Mouse (Mus musculus): ENCODE measurements at regions not wholly inside any gene's neighbourhood (a gene's known extent, or its start where the extent isn't known, plus 50 kb on each side); places are given as distances from the start of the nearest gene placed in this dataset.

DNA sequence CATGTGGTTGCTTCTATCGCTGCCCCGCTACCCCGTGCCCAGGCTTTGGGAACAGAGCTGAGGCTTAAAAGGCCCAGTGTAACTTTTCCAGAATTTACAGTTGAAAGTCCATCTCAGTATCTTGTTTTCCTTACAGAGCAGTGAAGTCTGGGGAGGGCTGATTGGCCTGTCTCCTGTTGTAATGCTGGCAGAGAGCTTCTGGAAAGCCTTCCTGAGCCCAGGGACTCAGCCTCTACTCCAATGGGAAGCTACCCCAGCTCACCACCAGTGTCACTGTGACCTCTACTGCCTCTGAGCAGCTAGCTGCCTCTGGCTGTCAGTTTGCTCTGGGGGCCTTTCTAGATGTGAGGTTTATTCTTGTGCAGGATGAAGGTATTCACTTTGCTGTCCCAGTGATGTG, 87.5 kb downstream of the Kcnrg start:
- no peak for DNase-seq (ENCODE audit: low spot score in 2 of 2)

DNA sequence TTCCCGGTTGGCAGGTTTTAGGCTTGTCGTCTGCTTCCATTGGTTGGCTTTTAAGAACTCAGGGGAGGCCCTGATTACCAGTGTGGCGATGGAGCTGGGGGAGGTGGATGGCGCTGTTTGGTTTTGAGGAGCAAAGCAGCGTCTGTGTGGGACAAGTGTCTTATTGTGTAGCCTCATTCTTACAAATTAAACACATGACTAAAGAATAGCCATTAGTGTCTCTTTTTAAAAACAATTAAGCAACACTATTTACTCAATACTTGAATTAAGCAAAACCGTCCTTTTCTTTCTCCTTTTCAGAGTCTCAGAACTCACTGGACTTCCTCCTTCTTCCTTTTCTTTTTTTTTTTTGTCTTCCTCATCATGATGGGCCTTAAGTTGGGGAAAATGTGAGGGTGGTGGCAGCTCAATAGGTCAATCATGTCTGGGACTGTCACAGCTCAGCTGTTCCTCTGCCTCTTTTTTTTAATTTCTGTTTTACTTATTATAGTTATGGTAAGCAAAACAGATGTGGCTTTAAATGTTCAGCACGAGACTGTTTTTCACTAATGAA, 89.1 kb downstream of the Kcnrg start:
- DNase-seq (ENCODE audit: low spot score in 2 of 2): no peak

DNA sequence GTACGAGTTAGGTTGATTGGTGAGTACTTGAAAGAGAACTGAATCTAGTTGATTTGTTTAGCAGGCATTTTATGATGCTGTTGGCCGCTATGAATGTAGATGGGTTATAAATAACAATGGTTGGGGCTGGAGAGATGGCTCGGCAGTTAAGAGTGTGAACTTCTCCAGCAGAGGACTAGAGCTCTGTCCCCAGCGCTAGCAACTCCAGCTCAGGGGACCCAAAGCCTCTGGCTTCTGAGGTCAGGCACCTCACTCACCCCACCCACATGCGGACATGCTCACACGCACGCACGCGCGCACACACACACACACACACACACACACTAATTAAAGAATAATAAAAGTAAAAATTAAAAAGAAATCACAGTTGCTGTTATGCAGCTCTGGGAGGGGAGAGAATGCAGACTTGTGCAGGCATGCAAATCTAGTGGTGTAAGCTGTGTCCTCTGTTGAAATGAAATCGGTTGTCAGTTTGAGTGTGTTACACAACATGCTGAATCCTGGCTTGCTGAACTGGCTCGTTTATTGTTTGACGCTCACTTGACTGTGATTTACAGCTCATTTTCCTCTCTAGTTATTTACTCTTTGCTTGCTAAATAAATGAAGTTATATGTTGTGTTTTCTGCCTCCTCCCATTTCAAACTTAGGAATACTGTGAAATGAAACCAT, 89.8 kb downstream of the Kcnrg start:
- DNase-seq (ENCODE audit: low spot score in 2 of 2): no peak

- no peak for DNase-seq (ENCODE audit: low spot score in 2 of 2)
Measured at GRCm38 (mm10) chr14:61697704-61698103, 90.4 kb downstream of the Kcnrg start.

- no peak for DNase-seq (ENCODE audit: low spot score in 2 of 2)
Measured at GRCm38 (mm10) chr14:61698358-61699055, 91.2 kb downstream of the Kcnrg start.

DNA sequence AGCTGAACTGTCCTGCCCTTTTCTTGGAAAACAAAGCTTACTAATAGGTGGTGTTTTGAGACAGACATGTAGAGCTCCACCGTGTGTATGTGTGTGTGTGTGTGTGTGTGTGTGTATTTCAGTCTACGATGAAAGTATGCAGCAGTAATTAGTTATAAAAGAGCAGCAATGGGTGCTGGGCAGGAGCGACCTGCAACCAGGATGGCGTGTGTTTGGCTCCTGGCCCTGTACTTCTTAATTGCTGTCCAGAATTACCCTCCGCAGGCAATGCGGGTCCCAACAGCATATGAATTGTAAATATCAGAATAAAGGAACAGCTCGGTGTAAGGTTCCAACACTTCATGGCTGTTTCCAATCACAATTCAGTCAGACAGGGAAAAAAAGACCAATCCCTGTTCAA, 92.4 kb downstream of the Kcnrg start:
- no peak for DNase-seq (ENCODE audit: low spot score in 2 of 2)

GRCm38 (mm10) chr14:61701131-61701530, 93.9 kb downstream of the Kcnrg start:
- DNase-seq (ENCODE audit: low spot score in 2 of 2): no peak

DNA sequence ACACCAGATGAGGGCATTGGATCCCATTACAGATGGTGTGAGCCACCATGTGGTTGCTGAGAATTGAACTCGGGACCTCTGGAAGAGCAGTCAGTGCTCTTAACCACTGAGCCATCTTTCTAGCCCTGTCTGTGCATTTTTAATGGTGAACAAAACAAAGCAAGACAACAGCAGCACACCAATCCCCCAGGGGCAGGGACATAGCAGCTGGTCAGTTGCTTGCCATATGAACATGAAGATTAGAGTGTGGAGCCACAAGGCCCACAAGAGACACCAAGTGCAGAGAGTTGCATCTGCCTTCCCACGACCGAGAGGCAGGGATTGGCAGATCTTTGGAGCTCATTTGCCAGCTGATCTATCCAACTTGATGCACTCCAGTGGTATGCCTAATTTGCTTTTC, 96.7 kb downstream of the Kcnrg start:
- no peak for DNase-seq (ENCODE audit: low spot score in 2 of 2)

DNA sequence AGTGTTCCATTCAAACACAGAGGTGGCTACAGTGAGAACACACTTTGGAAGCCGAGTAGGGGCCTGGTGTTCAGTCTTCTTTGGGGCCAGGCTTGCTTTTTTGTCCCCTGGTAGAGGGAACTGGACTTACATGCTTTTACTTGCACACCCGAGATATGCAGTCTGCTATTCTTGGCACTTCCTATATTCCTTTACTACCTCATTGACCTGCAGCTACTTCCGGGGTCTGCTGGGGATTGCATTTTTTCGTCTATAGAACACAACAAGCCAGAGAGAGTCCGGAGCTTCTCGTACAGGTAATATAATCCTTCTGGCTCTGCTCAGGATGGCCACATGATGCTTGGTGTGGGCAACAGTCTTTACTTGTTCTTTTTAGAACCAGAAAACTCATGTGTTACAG, 99.7 kb downstream of the Kcnrg start:
- no peak for DNase-seq (ENCODE audit: low spot score in 2 of 2)

DNA sequence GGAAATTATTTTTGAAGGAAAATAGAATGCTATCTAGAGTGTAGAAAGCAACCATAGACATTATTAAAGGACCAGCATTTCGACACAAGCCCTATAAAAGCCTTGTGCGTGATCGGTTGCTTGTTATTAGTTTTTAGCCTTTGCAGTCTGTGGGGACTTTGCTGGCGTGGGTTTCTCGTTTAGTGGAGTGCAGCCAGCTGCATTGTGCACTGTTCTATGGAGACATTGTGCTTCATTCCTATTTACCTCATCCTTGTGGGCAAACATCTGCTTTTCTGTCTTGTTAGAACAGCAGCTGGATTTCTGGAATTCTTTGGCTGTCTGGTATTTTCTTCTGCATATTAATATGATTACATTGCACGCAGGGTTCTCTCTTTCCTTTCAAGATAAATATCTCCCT, 101.1 kb downstream of the Kcnrg start:
- no peak for DNase-seq (ENCODE audit: low spot score in 2 of 2)

GRCm38 (mm10) chr14:61715746-61716145, 108.5 kb downstream of the Kcnrg start:
- DNase-seq (ENCODE audit: low spot score in 2 of 2): peak in 1 of 2 experiments; percentile 12

DNA sequence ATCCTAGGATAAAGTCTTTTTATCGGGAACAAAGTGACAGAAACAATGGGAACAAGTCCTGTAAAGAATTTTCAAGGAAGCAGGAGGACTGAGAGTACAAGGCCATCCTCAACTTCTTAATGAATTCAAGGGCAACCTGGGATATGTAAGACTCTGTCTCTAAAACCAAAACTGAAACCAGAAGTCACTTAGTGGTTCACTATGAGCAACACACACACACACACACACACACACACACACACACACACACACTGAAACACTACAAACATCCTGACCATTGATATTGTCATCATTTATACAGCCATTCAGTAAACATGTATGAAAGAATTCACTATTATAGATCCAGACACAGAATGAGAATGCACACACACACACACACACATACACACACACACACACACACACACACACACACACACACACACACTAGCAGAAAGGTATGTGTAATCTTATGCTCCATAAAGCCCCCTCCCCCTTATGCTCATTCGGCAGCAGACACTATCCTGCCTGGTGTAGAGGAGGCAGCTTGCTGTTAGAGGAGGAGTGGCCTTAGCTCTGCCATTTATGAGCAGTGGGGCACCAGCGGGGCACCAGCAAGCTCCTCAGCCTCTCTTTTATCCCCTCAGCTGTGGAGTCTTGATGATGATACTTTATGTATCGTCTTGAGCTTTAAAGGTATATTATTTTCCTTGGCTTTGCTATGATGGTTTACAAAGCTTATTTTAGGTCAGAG, 111.3 kb downstream of the Kcnrg start:
- DNase-seq (ENCODE audit: low spot score in 2 of 2): no peak

GRCm38 (mm10) chr14:61721302-61721701, 114.0 kb downstream of the Kcnrg start:
- no peak for DNase-seq (ENCODE audit: low spot score in 2 of 2)

- DNase-seq (ENCODE audit: low spot score in 2 of 2): no peak
Measured at GRCm38 (mm10) chr14:61724942-61725341, 117.7 kb downstream of the Kcnrg start.

GRCm38 (mm10) chr14:61728562-61728961, 121.3 kb downstream of the Kcnrg start:
- DNase-seq (ENCODE audit: low spot score in 2 of 2): no peak

GRCm38 (mm10) chr14:61735541-61735940, 128.3 kb downstream of the Kcnrg start:
- no peak for DNase-seq (ENCODE audit: low spot score in 2 of 2)

- DNase-seq (ENCODE audit: low spot score in 2 of 2): no peak
Measured at GRCm38 (mm10) chr14:61736384-61737322, 129.4 kb downstream of the Kcnrg start.

GRCm38 (mm10) chr14:61737504-61738040, 130.3 kb downstream of the Kcnrg start:
- no peak for DNase-seq (ENCODE audit: low spot score in 2 of 2)

DNA sequence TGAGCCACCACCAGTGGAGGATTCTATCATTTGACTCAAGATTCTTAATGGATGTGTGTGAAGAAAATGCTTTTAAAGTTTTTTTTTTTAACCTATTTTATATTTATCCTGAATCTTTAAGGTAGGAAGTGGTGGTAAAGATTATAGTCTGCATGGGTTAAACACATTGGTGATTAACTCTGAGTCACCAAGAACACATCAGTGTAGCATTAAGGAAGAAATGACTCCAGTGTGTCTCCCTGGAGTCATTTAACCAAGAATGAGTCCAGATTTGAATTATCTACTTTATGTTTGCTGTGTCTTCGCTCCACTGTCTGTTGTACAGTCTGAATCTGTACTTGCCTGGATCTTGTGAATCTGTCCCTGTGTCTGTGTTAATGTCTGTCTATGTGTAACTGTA, 132.2 kb downstream of the Kcnrg start:
- DNase-seq (ENCODE audit: low spot score in 2 of 2): no peak

DNA sequence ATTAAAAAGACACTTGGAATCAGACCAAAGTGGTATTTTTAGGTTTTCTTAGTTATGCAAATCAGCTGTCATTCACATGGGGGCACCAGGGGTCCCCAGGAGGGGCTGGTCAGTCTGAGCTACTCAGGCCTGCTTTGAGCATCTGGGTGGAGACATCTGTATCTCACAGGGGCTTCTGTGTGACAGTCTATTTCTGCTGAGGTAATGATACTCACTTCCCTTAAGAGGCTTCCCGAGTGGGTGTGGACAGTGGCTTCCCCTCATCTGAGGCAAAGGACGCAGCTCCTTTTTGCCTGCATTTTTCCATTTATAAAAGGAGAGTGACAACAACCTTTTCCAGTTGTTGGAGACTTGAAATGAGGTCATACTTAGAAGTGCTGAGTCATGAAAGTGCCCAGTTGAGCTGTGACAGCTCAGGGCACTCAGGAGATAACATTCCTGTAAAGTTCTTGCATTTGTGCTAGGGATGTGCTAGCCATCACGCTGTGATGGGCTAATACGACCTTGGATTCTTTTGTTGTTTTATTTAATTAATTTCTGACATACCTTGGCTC, 136.7 kb downstream of the Kcnrg start:
- DNase-seq (ENCODE audit: low spot score in 2 of 2): no peak

DNA sequence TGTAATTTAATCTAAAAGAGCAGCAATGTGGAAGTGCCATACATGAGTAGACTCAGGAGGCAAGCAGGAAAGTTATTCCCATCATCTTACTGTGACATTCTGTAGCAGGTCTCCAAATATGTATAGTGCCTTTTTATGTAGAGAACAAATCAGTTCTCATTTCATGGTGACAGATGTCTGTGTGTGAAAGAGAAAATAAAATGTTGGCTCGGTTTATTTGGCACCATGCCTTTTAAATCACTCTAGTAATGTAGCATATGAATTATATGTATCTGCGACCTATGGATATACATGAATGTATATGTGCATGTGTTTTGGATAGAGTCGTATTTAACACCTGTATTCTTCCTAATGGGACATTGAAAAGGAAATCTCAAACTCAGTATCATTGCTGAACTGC, 146.2 kb downstream of the Kcnrg start:
- DNase-seq (ENCODE audit: low spot score in 2 of 2): no peak

All from spleen, postnatal 14 days (tissue).